Mouse (Mus musculus) thymus, adult 2 months (tissue): Measurements from ENCODE around the gene Cd200r4. TPM values are rescaled to one million over a fixed set of nuclear protein-coding genes. Genes with fewer than 3 reads are reported as not detected.

Experiments used
- DNase-seq: peaks from one replicate; pipeline ENCODE4 v3.0.0; 2021
- H3K27ac ChIP-seq: fragments of 200-500 bp; 2 replicates; pipeline ENCODE4 v1.5.1; 2012; ENCODE audit warnings: low read length, control low read depth; ENCODE audit not compliant: control insufficient read depth, insufficient read depth
- H3K27me3 ChIP-seq: fragments of 200-500 bp; 2 replicates; pipeline ENCODE4 v1.6.1; 2012; ENCODE audit warnings: mild to moderate bottlenecking, low read length, moderate library complexity, mixed read lengths; ENCODE audit not compliant: control insufficient read depth, insufficient read depth
- H3K36me3 ChIP-seq: fragments of 200-500 bp; 2 replicates; pipeline ENCODE4 v1.6.1; 2012; ENCODE audit warnings: mild to moderate bottlenecking, low read length, moderate library complexity; ENCODE audit not compliant: control insufficient read depth, insufficient read depth
- H3K4me1 ChIP-seq: fragments of 200-500 bp; replicated peaks from 2 replicates; pipeline ENCODE4 v1.6.1; 2012; ENCODE audit warnings: low read length; ENCODE audit not compliant: control insufficient read depth, insufficient read depth
- H3K4me3 ChIP-seq: fragments of 200-500 bp; 2 replicates; pipeline ENCODE4 v1.5.1; 2012; ENCODE audit warnings: mild to moderate bottlenecking, low read length, control low read depth, moderate library complexity; ENCODE audit not compliant: control insufficient read depth, insufficient read depth
- CTCF ChIP-seq: fragments of 200-500 bp; IDR thresholded peaks from 2 replicates; pipeline ENCODE4 v1.5.1; 2012; ENCODE audit warnings: mild to moderate bottlenecking, control low read depth, low read length, moderate library complexity, borderline replicate concordance; ENCODE audit not compliant: control insufficient read depth, poor library complexity, insufficient read depth; ENCODE audit errors: extremely low read depth
- POLR2A ChIP-seq: fragments of 200-500 bp; IDR thresholded peaks from 2 replicates; pipeline ENCODE4 v1.6.1; 2012; ENCODE audit warnings: mild to moderate bottlenecking, low read length, control low read depth, moderate library complexity; ENCODE audit not compliant: control insufficient read depth, poor library complexity, insufficient read depth; ENCODE audit errors: extremely low read depth
- WGBS: fragments of 180-500 bp; shearing (Covaris S2); methylation state at CpG from one replicate; pipeline ENCODE4 v1.1.7; 2018; 5-methylcytosine and 5-hydroxymethylcytosine counted together
- polyA plus RNA-seq: library from polyadenylated mRNA; depleted of rRNA; stranded (reverse); fragments of >200 nt; gene quantifications from 2 replicates; pipeline ENCODE4 v1.2.3, GENCODE M21; 2012

The Cd200r4 gene
- polyA plus RNA-seq, 1 experiment = 0.98 TPM

DNA sequence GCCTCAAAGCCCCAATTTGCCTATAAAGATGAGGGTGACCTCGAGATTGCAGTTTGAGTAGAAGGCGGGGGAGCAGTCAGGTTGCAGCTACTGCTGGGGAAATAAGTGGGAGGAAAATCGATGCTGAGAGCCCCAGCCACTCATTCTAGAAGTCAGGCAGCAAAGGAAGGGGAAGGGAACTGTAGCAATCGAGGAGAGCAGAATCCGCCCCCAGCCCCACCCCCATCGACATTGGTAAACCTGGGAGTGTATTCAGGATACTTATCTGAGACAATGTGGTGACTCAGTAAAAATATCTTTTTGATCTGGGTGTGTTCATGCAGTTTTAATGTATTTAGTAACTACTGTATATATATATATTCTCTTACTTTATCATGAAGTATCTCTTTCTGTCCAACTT is 39.0 kb upstream of the Cd200r4 start:
- no peaks in the 10 kb centered on the region for H3K27me3 ChIP-seq
- no peak for TF ChIP-seq POLR2A
- no peak for TF ChIP-seq CTCF
- no peaks in the 10 kb centered on the region for H3K4me1 ChIP-seq
- no peak overlapping the region for H3K27ac ChIP-seq
- DNase-seq = no peak
- no peak overlapping the region for H3K4me3 ChIP-seq
- no peaks in the 10 kb centered on the region for H3K36me3 ChIP-seq
- 39% methylated on average over 6 of the region's 6 CpGs for WGBS

DNA sequence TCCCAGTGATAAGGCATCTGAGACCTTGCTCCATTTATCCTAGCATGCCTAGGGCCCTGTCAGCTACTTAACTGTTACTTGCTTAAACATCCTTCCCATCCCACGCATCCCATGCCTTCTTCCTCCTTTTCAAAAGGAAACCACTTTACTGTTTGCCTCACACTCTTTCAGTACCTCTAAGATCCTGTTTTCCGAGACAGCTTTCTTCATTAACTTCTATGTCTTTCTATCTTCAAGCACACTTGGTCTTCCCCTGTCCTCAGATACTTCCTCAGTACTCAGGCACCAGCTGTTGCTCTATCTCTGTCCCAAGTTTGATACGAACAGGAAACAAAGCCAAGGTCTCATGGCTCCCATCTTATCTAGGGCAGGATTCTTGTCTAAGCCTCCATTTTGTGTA is 37.9 kb upstream of the Cd200r4 start:
- H3K36me3 ChIP-seq = no peaks in the 10 kb centered on the region
- peaks cover 2% of the 10 kb centered on the region; the same call in 1 of the 2 replicates for H3K4me1 ChIP-seq
- no peaks in the 10 kb centered on the region for H3K27me3 ChIP-seq
- H3K4me3 ChIP-seq = no peak overlapping the region
- no peak for TF ChIP-seq CTCF
- TF ChIP-seq POLR2A = no peak
- DNase-seq = no peak
- no peak overlapping the region for H3K27ac ChIP-seq
- 94% methylated on average over 3 of the region's 3 CpGs for WGBS

DNA sequence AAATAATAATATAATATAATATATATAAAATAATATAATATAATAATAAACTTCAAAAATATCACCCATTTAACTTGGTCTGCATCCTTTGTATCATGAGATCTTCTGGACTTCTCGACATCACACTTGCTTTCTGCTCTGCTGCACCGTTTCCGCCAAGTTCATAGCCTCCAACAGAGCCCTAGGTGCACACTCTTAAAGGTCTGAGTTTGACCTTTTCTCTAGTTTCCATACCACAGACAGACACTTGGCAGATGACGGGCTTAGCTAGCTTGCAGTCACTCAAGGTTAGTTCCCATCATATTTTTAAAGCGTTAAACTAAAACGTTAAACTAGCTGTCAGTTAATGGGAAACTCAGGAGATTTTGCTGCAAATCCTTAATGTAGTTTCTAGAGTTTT is 37.3 kb upstream of the Cd200r4 start:
- no peaks in the 10 kb centered on the region for H3K36me3 ChIP-seq
- no peak overlapping the region for H3K27ac ChIP-seq
- no peak for DNase-seq
- H3K4me3 ChIP-seq = no peak overlapping the region
- WGBS = 95% methylated on average over 6 of the region's 6 CpGs
- H3K4me1 ChIP-seq = peaks cover 2% of the 10 kb centered on the region; the same call in 1 of the 2 replicates
- no peaks in the 10 kb centered on the region for H3K27me3 ChIP-seq
- TF ChIP-seq POLR2A (no peak), CTCF (no peak)

DNA sequence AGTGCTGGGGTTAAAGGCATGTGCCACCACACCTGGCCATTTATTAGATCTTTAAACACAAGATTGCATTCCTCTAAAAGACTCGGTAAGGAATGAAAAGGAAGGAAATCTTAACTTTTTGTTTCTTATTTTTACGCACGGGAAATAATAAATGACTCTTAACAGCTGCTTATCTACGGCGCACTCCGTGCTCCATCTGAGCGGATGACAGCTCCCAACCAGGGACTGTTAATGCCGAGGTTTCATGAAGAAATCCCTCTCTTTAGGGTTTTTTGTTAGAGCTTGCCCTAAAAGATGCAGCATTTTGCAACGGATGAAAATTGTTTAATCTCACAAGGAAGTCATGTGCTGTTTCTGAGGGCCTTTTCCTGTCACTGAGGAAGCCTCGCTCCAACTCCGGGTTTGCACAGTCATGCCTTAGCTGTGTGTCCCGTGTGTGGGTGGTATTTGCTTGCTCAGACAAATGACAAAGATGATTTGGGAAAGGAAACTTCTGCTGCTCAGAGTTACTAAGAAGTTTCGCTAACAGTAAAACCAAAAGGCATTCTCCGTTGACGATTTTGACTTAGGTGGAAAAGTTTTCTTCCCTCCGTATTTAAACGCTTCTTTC is 32.9 kb upstream of the Cd200r4 start:
- peak overlapping the region; percentile 51; the same call in 1 of the 2 replicates for H3K27ac ChIP-seq
- H3K36me3 ChIP-seq = no peaks in the 10 kb centered on the region
- TF ChIP-seq POLR2A (no peak), CTCF (no peak)
- 13% methylated on average over 17 of the region's 17 CpGs for WGBS
- no peaks in the 10 kb centered on the region for H3K27me3 ChIP-seq
- peaks cover 2% of the 10 kb centered on the region; the same call in 1 of the 2 replicates for H3K4me1 ChIP-seq
- peak; percentile 50 for DNase-seq
- no peak overlapping the region for H3K4me3 ChIP-seq

DNA sequence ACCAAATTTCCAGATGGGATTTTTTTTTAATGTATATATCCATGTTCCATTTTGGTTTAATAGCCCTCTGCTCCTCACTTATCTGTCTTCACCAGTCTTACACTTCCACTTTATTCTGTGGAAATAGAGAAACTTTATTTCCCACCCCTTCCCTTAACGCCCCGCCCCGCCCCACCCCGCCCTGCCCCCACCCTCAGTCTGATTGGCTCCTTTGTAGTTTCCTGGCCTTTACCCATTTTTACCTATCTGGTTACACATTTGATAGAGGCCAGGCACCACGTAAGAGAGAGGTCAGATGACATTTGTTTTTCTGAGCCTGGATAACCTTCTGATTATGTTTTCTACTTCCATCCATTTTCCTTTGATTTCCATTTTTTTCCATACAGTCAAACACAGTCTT is 32.0 kb upstream of the Cd200r4 start:
- H3K27ac ChIP-seq = no peak overlapping the region
- WGBS = 89% methylated on average over 5 of the region's 5 CpGs
- no peaks in the 10 kb centered on the region for H3K27me3 ChIP-seq
- H3K4me3 ChIP-seq = no peak overlapping the region
- peaks cover 2% of the 10 kb centered on the region; the same call in 1 of the 2 replicates for H3K4me1 ChIP-seq
- H3K36me3 ChIP-seq = no peaks in the 10 kb centered on the region
- no peak for DNase-seq
- TF ChIP-seq CTCF (no peak), POLR2A (no peak)

DNA sequence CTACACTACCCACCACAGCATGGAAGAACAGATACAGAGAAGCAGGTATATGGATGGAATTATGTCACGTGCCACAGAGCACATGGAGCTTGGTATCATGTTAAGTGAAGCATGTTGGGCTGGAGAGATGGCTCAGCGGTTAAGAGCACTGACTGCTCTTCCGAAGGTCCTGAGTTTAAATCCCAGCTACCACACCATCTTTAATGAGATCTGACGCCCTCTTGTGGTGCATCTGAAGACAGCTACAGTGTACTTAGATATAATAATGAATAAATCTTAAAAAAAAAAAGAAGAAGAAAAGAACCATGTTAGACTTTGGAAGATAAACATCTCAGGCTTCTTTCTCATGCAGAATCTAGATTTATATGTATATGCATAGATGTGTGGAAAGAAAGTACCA is 30.8 kb upstream of the Cd200r4 start:
- TF ChIP-seq POLR2A (no peak), CTCF (no peak)
- no peaks in the 10 kb centered on the region for H3K27me3 ChIP-seq
- DNase-seq = no peak
- H3K4me3 ChIP-seq = no peak overlapping the region
- WGBS = 88% methylated on average over 4 of the region's 4 CpGs
- H3K4me1 ChIP-seq = peaks cover 2% of the 10 kb centered on the region; the same call in 1 of the 2 replicates
- no peaks in the 10 kb centered on the region for H3K36me3 ChIP-seq
- H3K27ac ChIP-seq = no peak overlapping the region

DNA sequence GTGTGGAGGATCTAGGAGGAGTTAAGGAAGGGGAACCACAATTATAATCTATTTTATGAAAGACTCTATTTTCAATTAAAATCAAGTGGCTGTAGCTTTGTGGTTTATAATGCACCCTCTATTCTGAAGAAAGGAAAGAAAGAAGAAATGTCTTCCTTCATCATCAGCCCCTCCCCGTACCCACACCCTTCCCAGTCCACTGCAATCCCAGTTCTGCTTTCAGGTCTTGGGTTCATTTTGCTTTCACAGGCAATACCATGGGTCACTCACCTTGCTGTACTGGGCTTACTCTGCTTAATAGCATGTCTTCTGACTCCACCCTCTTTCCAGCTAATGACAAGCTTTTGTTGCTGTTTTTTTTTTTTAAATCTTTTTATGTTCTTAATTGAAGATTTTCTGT is 24.6 kb upstream of the Cd200r4 start:
- no peaks in the 10 kb centered on the region for H3K36me3 ChIP-seq
- no peak overlapping the region for H3K4me3 ChIP-seq
- H3K27ac ChIP-seq = no peak overlapping the region
- 74% methylated on average over 1 of the region's 1 CpGs for WGBS
- H3K27me3 ChIP-seq = no peaks in the 10 kb centered on the region
- H3K4me1 ChIP-seq = no peaks in the 10 kb centered on the region
- TF ChIP-seq CTCF (no peak), POLR2A (no peak)
- no peak for DNase-seq

DNA sequence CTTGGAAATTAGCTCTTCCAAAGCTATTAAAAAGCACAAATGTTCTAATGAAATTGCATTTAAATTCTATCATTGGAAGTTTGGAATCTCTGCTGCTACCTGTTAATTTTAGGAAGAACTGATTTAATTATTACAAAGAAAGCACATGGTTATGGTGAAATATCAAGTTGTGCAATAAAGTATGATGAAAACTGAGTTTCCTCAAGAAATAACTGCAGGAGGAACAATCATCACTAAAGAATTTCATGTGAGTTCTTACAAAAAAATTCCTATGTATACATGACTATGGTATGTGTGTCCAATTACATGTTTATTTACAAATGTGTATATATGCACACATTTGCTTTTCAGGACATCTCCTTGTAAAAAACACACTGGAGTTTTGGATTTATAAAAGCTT is 17.1 kb upstream of the Cd200r4 start:
- H3K36me3 ChIP-seq = no peaks in the 10 kb centered on the region
- no peak overlapping the region for H3K27ac ChIP-seq
- H3K27me3 ChIP-seq = no peaks in the 10 kb centered on the region
- no peaks in the 10 kb centered on the region for H3K4me1 ChIP-seq
- DNase-seq = no peak
- no peak overlapping the region for H3K4me3 ChIP-seq
- TF ChIP-seq CTCF = no peak
- TF ChIP-seq POLR2A = no peak
